Mouse (Mus musculus): ENCODE measurements at regions not wholly inside any gene's neighbourhood (a gene's known extent, or its start where the extent isn't known, plus 50 kb on each side); places are given as distances from the start of the nearest gene placed in this dataset.

DNA sequence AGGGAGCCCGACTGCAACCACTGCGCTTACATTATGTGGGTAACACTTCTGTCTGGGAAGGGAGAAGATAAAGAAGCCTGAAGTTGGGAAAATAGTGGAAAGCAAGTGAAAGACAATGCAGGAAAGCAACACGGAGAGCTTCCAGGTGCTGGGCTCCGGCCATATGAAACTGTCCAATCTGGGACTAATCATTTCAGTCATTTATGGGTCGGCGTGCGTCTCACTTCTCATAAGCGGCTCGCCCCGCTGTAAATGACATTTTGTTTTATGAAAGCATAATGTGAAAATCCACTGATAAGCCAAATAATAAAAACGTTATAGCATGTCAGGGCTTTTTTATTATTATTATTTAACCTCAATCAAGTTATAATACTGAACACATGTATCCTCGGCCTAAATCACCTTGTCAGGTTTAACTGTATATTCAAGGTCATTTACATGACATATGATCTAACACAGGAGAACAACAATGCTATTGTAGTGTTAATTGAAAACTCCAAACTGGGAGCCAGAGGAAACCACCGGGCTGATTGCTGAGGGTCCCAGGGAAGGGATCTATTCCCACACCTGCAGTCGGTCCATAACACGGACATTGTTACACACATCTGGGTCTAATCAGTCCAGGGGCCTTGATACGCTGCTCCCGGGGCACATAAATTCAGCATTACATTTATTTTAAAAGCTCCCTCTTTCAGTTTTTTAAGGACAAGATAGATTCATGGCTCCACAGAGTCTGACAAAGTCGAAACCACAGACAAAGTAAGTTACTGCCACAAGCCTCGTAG is 332.4 kb downstream of the Etnk1 start:
- no peak overlapping the region for H3K27ac ChIP-seq (ENCODE audit: low read depth, low read length)
- no peaks in the 10 kb centered on the region for H3K4me1 ChIP-seq (ENCODE audit: control insufficient read depth, insufficient read depth, low read length)
- no peak for ATAC-seq (ENCODE audit: low read depth)
- H3K9ac ChIP-seq (replicated peaks; ENCODE audit: low read depth, low read length) = no peak overlapping the region
- H3K4me2 ChIP-seq (ENCODE audit: low read depth, low read length) = no peak overlapping the region; the same call in 1 of the 2 replicates
- no peaks in the 10 kb centered on the region for H3K9me3 ChIP-seq (ENCODE audit: control insufficient read depth, low read length)
- no peaks in the 10 kb centered on the region for H3K27me3 ChIP-seq (ENCODE audit: control insufficient read depth, insufficient read depth, low read length)
- no peak overlapping the region for H3K4me3 ChIP-seq (ENCODE audit: low read depth, low read length)
- 64% methylated on average over 19 of the region's 19 CpGs for WGBS
- H3K36me3 ChIP-seq (ENCODE audit: control insufficient read depth, insufficient read depth, low read length) = no peaks in the 10 kb centered on the region

GRCm38 (mm10) chr6:143502803-143503202 is 335.8 kb downstream of the Etnk1 start:
- Histone ChIP-seq H3K27me3 (ENCODE audit: control insufficient read depth, insufficient read depth, low read length) (no peaks in the 10 kb centered on the region), H3K27ac (ENCODE audit: low read depth, low read length) (no peak overlapping the region), H3K9me3 (ENCODE audit: control insufficient read depth, low read length) (no peaks in the 10 kb centered on the region), H3K36me3 (ENCODE audit: control insufficient read depth, insufficient read depth, low read length) (no peaks in the 10 kb centered on the region), H3K9ac (replicated peaks; ENCODE audit: low read depth, low read length) (no peak overlapping the region), H3K4me1 (ENCODE audit: control insufficient read depth, insufficient read depth, low read length) (no peaks in the 10 kb centered on the region), H3K4me2 (ENCODE audit: low read depth, low read length) (no peak overlapping the region), H3K4me3 (ENCODE audit: low read depth, low read length) (no peak overlapping the region)
- ATAC-seq (ENCODE audit: low read depth) = no peak
- WGBS = 70% methylated on average over 8 of the region's 8 CpGs

- Histone ChIP-seq H3K4me1 (ENCODE audit: control insufficient read depth, insufficient read depth, low read length) (no peaks in the 10 kb centered on the region), H3K9ac (replicated peaks; ENCODE audit: low read depth, low read length) (no peak overlapping the region), H3K27me3 (ENCODE audit: control insufficient read depth, insufficient read depth, low read length) (no peaks in the 10 kb centered on the region), H3K4me2 (ENCODE audit: low read depth, low read length) (no peak overlapping the region), H3K36me3 (ENCODE audit: control insufficient read depth, insufficient read depth, low read length) (no peaks in the 10 kb centered on the region), H3K4me3 (ENCODE audit: low read depth, low read length) (no peak overlapping the region), H3K9me3 (ENCODE audit: control insufficient read depth, low read length) (no peaks in the 10 kb centered on the region), H3K27ac (ENCODE audit: low read depth, low read length) (no peak overlapping the region)
- ATAC-seq (ENCODE audit: low read depth) = no peak
- WGBS = 98% methylated on average over 4 of the region's 4 CpGs
Measured at GRCm38 (mm10) chr6:143503953-143504352, 336.9 kb downstream of the Etnk1 start.

DNA sequence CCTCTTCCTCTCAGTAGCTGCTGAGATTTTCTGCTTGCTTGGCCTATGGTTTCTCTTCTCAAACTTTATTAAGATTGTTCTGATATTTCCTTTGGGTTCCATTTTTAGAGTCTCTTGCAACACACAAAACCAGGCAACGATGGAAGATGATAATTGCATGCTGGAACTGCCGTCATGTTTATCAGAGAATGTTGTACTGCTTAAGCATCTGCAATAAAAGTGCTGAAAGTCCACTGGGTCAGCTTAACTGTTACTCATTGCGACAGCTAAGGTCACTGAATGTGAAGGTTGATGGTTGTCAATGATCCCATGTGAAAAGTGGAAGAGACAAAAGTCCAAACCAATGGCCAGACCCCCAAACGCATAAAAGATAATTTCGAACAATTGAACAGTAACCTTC is 346.4 kb downstream of the Etnk1 start:
- H3K4me3 ChIP-seq (ENCODE audit: low read depth, low read length) = no peak overlapping the region

DNA sequence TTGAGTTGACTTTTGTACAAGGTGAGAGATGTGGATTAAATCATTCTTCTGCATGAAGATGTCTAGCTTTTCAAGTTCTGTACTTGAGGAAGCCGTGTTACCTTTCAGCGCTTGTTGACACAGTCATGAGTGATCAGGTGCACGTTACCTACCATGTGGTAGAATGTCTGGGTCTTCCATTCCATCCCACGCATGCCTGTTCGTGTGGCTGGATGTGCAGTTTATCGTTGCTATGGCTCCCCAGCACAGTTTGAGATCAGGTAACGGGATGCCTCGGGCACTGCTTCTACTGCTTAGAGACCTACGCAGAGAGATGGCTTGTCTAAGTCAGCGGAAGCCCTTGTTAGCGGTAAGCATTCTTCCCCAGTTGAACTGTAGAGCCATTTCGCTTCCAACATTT is 348.1 kb downstream of the Etnk1 start:
- Histone ChIP-seq H3K27ac (ENCODE audit: low read depth, low read length) (no peak overlapping the region), H3K27me3 (ENCODE audit: control insufficient read depth, insufficient read depth, low read length) (no peaks in the 10 kb centered on the region), H3K9ac (replicated peaks; ENCODE audit: low read depth, low read length) (no peak overlapping the region), H3K4me1 (ENCODE audit: control insufficient read depth, insufficient read depth, low read length) (no peaks in the 10 kb centered on the region), H3K4me2 (ENCODE audit: low read depth, low read length) (no peak overlapping the region), H3K36me3 (ENCODE audit: control insufficient read depth, insufficient read depth, low read length) (no peaks in the 10 kb centered on the region), H3K4me3 (ENCODE audit: low read depth, low read length) (no peak overlapping the region), H3K9me3 (ENCODE audit: control insufficient read depth, low read length) (no peaks in the 10 kb centered on the region)
- ATAC-seq (ENCODE audit: low read depth) = no peak
- 92% methylated on average over 12 of the region's 12 CpGs for WGBS

More for the DNA sequence above, 346.4 kb downstream of the Etnk1 start:
- Histone ChIP-seq H3K4me2 (ENCODE audit: low read depth, low read length) (no peak overlapping the region), H3K27me3 (ENCODE audit: control insufficient read depth, insufficient read depth, low read length) (no peaks in the 10 kb centered on the region), H3K36me3 (ENCODE audit: control insufficient read depth, insufficient read depth, low read length) (no peaks in the 10 kb centered on the region), H3K4me1 (ENCODE audit: control insufficient read depth, insufficient read depth, low read length) (no peaks in the 10 kb centered on the region), H3K9ac (replicated peaks; ENCODE audit: low read depth, low read length) (no peak overlapping the region), H3K9me3 (ENCODE audit: control insufficient read depth, low read length) (no peaks in the 10 kb centered on the region), H3K27ac (ENCODE audit: low read depth, low read length) (no peak overlapping the region)
- no peak for ATAC-seq (ENCODE audit: low read depth)
- 87% methylated on average over 5 of the region's 5 CpGs for WGBS

DNA sequence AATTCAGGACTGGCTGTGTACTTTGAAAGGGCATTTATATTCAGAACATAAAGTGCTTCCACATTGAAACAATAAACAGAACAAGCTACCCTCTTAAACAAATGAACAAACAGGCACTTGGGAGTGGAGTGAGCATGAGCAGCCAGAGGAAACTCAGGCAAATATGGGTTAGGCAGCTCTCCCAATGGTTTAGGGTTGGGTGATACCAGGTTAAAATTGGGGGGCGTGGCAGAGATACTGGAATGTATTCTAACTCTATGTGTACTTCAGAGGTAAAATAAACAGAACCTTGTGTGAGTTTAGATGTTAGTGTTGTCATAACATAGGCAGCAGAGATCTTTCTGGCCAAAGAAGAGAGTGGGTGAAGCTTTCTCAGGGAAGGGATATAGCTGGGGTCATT is 349.7 kb downstream of the Etnk1 start:
- Histone ChIP-seq H3K27me3 (ENCODE audit: control insufficient read depth, insufficient read depth, low read length) (no peaks in the 10 kb centered on the region), H3K27ac (ENCODE audit: low read depth, low read length) (no peak overlapping the region), H3K4me1 (ENCODE audit: control insufficient read depth, insufficient read depth, low read length) (no peaks in the 10 kb centered on the region), H3K4me2 (ENCODE audit: low read depth, low read length) (no peak overlapping the region), H3K9ac (replicated peaks; ENCODE audit: low read depth, low read length) (no peak overlapping the region), H3K36me3 (ENCODE audit: control insufficient read depth, insufficient read depth, low read length) (no peaks in the 10 kb centered on the region), H3K4me3 (ENCODE audit: low read depth, low read length) (no peak overlapping the region), H3K9me3 (ENCODE audit: control insufficient read depth, low read length) (no peaks in the 10 kb centered on the region)
- WGBS = 88% methylated on average over 1 of the region's 1 CpGs
- ATAC-seq (ENCODE audit: low read depth) = no peak

- H3K9me3 ChIP-seq (ENCODE audit: control insufficient read depth, low read length) = no peaks in the 10 kb centered on the region
- H3K36me3 ChIP-seq (ENCODE audit: control insufficient read depth, insufficient read depth, low read length) = no peaks in the 10 kb centered on the region
- no peak overlapping the region for H3K27ac ChIP-seq (ENCODE audit: low read depth, low read length)
- no peaks in the 10 kb centered on the region for H3K4me1 ChIP-seq (ENCODE audit: control insufficient read depth, insufficient read depth, low read length)
- 90% methylated on average over 8 of the region's 8 CpGs for WGBS
- H3K4me2 ChIP-seq (ENCODE audit: low read depth, low read length) = no peak overlapping the region
- H3K27me3 ChIP-seq (ENCODE audit: control insufficient read depth, insufficient read depth, low read length) = no peaks in the 10 kb centered on the region
- no peak overlapping the region for H3K4me3 ChIP-seq (ENCODE audit: low read depth, low read length)
- no peak overlapping the region for H3K9ac ChIP-seq (replicated peaks; ENCODE audit: low read depth, low read length)
- ATAC-seq (ENCODE audit: low read depth) = no peak
Measured at GRCm38 (mm10) chr6:143518476-143518875, 351.5 kb downstream of the Etnk1 start.

- 73% methylated on average over 5 of the region's 5 CpGs for WGBS
- no peaks in the 10 kb centered on the region for H3K9me3 ChIP-seq (ENCODE audit: control insufficient read depth, low read length)
- no peak for ATAC-seq (ENCODE audit: low read depth)
- H3K4me3 ChIP-seq (ENCODE audit: low read depth, low read length) = no peak overlapping the region
- H3K4me2 ChIP-seq (ENCODE audit: low read depth, low read length) = no peak overlapping the region
- no peaks in the 10 kb centered on the region for H3K36me3 ChIP-seq (ENCODE audit: control insufficient read depth, insufficient read depth, low read length)
- no peak overlapping the region for H3K9ac ChIP-seq (replicated peaks; ENCODE audit: low read depth, low read length)
- no peaks in the 10 kb centered on the region for H3K27me3 ChIP-seq (ENCODE audit: control insufficient read depth, insufficient read depth, low read length)
- H3K27ac ChIP-seq (ENCODE audit: low read depth, low read length) = no peak overlapping the region
- H3K4me1 ChIP-seq (ENCODE audit: control insufficient read depth, insufficient read depth, low read length) = no peaks in the 10 kb centered on the region
Measured at GRCm38 (mm10) chr6:143519668-143520067, 352.6 kb downstream of the Etnk1 start.

- no peak for ATAC-seq (ENCODE audit: low read depth)
- Histone ChIP-seq H3K4me2 (ENCODE audit: low read depth, low read length) (no peak overlapping the region), H3K4me1 (ENCODE audit: control insufficient read depth, insufficient read depth, low read length) (no peaks in the 10 kb centered on the region), H3K9ac (replicated peaks; ENCODE audit: low read depth, low read length) (no peak overlapping the region), H3K27me3 (ENCODE audit: control insufficient read depth, insufficient read depth, low read length) (no peaks in the 10 kb centered on the region), H3K36me3 (ENCODE audit: control insufficient read depth, insufficient read depth, low read length) (no peaks in the 10 kb centered on the region), H3K4me3 (ENCODE audit: low read depth, low read length) (no peak overlapping the region), H3K9me3 (ENCODE audit: control insufficient read depth, low read length) (no peaks in the 10 kb centered on the region), H3K27ac (ENCODE audit: low read depth, low read length) (no peak overlapping the region)
- WGBS = 90% methylated on average over 4 of the region's 4 CpGs
Measured at GRCm38 (mm10) chr6:143525092-143525491, 358.1 kb downstream of the Etnk1 start.
